Mouse (Mus musculus) cerebellum, postnatal 14 days (tissue): ENCODE results near the gene Arglu1.
A peak's percentile ranks its signal among the peaks of the same experiment; 100 is the strongest.

Experiments
- DNase-seq, 2 experiments: peaks; one replicate each; pipeline ENCODE4 v3.0.0; 2021; ENCODE audit warnings: mixed read lengths in 2 of 2

Arglu1 gene

GRCm38 (mm10) chr8:8621236-8621917 lies 68.9 kb downstream of the Arglu1 start:
- DNase-seq, result peak; percentile 16 to 36

DNA sequence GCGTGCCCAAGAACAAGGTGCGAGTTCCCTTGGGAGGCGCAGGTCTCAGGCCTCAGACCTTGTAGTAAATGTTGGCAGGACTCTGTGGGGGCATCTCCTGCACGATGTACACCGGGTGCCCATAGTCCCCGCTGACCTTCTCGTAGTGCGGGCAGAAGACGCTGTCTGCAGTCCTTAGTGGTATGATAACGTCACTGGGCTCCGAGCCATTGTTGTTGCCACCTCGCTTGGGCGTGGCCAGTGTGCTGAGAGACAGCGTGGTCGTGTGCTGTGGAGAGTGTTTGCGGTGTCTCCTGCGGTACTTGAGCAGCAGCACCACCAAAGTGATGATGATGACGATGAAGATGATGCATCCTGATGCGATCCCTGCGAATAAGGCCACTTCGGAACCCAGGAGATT lies 69.8 kb downstream of the Arglu1 start:
- DNase-seq, result peak; percentile 26 to 35

- DNase-seq, result no peak
Observed at GRCm38 (mm10) chr8:8619221-8620194, 70.8 kb downstream of the Arglu1 start.
